Mouse (Mus musculus): ENCODE results near the gene Pfdn6.

Gene Pfdn6

DNA sequence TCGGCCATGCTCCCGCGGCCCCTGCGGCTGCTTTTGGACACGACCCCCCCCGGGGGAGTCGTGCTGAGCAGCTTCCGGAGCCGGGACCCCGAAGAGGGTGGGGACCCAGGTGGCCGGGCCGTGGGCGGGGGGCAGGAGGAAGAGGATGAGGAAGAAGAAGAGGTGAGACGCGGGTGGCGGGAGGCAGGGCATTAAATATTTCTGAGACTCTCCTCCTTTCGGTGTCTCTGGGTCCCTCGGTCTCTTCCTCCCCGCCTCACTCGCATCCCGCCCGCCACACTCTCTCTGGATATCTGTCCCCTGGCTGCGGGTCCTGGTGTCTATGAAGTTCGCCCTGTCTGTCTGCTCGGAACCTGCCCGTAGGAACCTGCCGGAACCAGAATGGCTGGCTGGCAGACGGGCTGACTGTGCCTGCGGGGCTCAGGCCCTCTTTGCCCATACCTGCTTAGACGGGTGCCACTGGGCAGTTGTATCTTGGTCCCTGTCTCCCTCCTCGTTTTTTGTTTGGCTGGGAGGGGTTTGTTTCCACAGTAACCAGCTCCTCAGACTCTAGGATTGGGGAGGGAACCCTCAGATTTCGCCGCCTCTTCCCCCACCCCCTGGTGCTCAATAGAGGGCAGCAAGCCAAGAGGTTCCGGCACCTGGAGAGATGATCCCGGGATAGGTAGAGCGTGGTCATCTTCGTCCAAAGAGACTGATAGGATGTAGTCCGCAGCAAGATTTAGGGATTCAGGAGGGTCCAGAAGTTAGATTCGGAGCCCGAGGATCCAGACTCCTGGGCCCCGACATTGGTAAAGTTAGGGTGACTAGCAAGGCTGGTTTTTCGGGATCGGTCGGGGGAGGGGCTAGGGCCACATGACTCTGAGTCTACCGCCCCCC is 9.6 kb downstream of the Pfdn6 start:
- DNase-seq, result peak; percentile 81

DNA sequence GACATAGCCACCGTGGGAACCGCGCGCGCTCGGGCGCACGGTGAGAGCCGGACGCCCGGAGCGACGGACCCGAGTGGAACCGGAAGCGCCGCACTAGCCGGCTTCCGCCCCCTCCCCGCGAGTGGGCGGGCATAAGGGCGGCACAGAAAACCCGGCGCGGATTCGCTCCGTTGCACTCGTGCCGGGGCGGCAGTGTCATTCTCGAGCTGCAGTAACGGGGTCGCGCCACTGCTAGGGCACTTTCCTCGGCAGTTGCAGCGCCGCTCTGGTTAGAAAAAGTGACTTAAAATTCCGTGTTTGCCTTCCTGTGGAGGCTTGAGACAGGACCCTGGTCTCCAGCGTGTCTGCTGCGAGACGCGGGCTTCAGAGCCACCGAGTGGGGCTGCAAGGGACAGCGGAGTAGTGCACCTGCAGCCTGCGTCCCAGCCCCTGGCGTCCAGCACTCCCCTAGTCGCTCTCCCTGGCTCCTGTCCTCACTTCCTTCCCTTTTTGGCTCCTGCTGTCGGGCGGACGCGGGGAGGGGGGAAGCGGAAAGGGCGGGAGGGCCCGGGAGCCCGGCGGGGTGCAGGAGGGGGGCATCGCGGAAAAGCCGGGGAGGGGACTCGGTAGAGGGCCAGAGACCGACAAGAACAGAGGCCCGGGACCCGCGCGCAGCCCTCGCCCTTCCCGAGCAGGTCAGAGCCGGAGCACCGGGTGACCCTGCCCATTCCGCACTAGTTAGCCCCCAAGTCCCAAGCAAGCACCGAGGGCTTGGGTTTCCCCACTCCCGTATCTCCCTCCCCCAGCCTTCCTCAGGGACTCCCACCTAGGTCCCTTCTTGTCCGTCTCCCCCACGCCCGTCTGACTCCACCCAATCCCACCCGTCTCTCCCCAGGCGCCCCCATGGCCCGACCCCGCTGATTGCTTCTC is 10.5 kb downstream of the Pfdn6 start, which contains the start of gene Rgl2:
TSS of gene Rgl2 (plus strand) at position 173 of the 909 bp plus-strand sequence.
- peak; percentile 92 for DNase-seq

DNA sequence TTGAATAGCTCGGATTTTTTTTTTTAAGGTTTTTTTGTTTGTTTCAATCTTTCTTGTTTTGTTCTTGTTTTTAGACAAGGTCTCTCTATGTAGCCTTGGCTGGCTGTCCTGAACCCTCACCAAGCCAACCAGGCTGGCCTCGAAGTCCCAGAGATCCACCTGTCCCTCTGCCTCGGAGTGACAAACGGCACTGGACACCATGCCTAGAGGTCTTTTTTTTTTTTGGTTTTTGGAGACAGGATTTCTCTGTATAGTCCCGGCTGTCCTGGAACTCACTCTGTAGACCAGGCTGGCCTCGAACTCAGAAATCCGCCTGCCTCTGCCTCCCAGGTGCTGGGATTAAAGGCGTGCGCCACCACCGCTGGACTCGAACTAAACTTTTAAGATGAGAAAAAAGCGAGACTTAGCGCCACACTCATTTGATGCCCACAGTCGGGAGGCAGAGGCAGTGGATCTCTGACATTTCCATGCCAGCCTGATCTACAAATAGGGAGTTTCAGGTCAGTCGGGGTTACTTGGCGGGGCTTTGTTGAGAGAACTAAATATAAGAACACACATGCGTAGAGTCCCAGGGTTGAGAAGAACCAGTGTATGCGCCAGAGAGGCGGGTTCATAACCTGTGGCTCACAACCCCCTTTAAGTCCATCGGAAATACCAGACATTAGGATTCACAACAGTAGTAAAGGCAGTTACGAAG is 11.7 kb downstream of the Pfdn6 start:
- peak; percentile 42 for DNase-seq

DNA sequence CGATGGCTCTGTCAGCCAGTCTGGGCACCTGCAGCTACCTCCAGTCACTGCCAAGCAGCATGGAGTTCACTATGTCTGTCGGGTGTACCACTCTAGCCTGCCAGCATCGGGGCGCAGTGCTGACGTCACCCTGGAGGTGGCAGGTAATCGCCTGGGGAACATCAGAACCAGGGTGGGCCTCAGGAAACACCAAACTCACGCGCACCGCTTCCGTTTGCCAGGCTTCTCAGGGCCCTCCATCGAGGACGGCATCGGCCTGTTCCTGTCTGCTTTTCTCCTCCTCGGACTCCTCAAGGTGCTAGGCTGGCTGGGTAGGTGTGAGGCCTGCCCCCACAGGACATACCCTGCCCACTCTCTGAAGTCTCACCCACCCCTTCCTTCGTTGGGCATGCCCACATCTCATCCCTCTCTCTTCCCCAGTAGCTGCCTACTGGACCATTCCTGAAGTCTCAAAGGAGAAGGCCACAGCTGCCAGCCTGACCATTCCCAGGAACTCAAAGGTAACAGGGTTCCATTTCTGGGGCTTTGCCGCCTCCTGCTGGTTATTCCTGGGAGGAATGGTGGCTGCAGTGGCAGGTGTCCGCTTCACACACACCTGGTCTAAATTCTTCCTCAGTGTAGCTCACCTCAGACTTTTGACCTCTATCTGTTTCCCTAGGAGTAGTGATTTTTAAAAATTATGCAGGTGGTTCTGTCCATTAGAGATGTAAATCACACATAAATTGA is 13.8 kb downstream of the Pfdn6 start:
- no peak for DNase-seq

DNA sequence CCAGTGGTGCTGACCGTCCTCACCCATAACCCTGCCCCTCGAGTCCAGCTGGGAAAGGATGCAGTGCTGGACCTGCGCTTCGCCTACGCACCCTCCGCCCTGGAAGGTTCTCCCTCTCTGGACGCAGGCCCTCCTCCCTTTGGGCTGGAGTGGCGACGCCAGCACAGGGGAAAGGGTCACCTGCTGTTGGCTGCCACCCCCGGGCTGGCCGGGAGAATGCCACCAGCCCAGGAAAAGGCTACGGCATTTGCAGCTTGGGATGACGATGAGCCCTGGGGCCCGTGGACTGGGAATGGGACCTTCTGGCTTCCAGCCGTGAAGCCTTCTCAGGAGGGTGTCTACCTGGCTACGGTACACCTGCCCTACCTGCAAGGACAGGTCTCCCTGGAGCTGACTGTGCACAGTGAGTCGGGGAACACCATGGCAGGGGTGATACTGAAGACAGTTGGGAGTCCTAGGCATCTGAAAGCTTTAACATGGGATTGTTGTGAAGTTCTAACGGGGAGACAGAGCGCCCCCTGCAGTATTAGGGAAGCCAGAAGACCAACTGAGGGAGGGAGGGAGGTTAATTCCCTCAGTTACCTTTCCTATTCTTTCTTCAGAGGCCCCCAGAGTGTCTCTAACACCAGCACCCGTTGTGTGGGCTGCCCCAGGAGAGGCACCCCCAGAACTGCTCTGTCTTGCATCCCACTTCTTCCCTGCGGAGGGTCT is 14.6 kb downstream of the Pfdn6 start:
- DNase-seq, result peak; percentile 44

DNA sequence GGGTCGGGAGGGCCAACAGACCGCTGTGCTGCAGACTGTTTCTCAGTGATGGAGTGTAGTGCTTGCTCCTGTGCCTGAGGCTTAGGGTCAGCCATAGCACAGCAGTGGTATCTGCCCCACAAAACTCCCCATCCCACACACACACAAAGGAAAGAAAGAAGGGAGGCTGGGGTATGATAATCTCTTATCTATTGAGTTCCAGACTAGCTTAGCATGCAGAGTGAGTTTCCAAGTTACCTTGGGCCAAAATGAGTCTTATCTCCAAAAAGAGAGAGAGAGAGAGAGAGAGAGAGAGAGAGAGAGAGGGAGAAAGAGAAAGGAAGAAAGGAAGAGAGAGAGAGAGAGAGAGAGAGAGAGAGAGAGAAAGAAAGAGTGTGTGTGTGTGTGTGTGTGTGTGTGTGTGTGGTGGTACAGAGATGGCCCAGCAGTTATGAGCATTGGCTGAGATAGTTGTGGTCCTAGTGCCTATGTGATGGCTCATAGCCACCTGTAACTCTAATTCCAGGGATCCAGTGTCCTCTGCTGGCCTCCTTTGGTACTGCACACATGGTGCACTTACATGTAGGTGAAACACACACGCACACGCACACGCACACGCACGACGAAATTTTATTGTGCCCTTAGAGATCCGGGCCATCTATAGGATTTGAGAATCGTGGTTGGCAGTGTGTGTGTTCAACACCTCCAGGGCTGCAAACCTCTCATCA is 15.4 kb downstream of the Pfdn6 start:
- DNase-seq, result no peak

DNA sequence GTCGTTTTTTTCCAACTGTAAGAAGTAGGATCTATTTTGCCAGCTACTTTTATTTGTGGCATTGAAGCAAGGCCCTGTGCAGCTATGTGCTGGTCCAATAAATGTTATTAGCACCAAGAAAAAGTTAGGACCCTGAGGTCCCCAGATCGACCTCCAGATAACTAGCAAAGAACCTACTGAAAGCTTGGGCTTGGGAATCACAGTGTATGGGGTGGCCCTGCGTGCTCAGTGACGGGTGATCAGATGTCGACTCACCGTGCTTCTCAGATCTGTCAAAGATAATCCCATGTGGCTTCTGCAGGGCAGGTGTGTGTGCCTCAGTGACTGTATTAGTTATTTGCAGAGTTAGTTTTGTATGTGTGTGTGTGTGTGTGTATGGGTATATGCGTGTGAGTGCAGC is 18.8 kb downstream of the Pfdn6 start:
- peak; percentile 31 for DNase-seq

DNA sequence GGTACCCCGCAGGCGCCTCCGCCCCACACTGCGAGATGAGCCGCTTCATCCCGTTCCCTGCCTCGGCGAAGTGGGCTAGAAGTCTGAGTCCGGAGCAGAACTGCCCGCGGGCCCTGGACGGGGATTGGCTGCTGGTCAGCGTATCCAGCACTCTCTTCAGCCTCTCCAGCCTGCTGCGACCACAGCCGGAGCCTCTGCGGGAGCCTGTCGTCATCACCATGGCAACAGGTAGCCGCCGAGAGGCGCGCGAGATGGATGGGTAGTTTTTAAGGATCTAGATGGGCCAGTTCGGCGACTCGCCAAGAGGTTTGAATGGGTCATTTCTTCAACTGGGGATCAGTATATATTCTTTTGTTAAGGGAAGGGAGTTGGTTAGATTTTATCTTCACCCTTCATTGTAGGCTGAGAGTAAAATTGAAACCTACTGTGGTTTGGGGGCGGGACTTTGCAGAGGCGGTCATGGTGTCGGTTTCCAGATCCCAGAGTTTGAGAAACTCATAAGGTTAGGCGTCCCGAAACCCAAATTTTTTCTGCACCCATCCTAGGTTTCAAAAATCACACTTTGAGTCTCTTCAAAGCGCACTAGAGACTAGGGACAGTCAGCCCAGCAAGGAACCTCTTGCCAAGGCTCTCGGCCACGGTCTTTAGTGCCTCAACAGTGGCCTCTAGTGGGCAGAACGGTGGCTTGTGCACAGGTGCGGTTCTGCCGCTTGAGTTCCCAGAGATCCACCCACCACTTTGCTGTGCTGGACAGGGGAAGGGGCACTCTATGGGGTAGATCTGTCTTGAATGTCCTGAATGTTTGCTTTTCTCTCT is 19.7 kb downstream of the Pfdn6 start:
- DNase-seq, result peak; percentile 82

DNA sequence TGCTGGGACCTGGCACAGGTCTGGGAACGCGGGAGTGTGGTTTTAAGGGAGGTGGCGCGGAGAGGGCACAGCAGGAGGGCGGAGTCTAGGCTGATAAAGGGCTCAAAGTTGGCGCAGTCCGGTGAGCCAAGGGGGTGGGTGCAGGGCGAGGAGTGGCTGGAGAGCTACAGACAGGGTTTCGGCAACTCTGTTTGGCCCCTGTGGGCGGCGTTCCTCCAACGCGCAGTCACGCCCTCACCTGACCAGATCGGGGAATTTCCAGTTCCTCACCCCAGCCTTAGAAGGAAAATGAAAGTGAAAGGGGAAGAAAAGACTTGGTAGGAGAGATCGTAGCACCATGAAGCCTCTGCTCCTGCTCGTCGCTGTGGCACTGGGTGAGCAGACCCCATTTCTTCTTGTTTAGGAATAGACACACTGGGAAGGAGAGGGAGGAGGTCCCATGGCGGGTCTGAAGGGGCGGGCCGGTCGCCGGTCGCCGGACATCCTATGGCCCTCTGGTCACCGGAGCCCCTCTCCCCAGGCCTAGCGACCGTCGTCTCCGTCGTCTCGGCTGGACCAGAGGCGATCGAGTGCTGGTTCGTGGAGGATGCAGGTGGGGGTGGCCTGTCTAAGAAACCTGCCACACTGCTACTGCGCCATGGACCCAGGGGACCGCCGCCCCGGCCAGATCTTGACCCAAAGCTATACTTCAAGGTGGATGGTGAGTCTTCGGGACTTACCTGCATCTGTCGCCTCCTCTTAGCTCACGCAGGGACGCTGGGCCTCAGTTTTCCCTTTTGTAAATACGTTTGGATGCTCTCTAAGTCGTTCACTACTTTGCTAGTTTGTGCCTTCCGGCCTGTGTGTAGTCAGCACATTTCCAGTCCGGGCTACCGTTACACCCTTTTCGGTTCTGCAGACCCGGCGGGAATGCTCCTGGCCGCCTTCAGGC is 20.5 kb downstream of the Pfdn6 start:
- peak; percentile 83 for DNase-seq

DNA sequence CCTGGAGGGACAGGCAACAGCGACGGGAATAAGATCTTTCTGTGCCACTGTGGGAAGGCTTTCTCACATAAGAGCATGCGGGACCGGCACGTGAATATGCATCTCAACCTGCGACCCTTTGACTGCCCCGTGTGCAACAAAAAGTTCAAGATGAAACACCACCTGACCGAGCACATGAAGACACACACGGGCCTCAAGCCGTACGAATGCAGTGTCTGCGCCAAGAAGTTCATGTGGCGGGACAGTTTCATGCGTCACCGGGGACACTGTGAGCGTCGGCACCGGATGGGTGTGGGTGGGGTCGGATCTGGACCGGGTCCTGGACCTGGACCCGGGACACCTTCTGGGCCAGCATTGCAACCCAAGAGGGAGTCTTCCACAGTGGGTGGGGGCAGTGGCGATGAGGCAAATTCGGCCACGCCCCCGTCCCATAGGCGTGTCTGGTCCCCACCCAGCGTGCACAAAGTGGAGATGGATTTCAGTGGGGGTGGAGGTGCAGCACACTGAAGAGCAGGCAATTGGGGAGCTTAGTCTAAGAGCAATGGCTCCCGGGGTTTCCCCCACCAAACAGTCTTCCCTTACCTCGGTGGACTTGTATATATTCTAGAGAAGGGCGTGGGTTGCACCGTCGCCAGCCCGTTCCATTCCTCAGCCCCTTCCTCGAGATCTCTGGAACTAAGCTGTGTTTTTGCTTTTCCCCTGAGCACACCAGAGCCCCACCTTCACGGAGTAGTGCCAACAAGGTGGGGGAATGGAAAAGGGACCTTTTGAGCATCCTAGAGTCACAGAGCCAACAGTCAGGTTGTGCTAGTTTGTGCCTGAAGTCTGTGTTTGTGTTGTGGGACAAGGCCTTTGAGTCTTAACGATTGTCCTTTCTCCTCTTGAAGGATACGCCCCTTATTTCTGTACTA is 21.6 kb downstream of the Pfdn6 start:
- peak; percentile 70 for DNase-seq

DNA sequence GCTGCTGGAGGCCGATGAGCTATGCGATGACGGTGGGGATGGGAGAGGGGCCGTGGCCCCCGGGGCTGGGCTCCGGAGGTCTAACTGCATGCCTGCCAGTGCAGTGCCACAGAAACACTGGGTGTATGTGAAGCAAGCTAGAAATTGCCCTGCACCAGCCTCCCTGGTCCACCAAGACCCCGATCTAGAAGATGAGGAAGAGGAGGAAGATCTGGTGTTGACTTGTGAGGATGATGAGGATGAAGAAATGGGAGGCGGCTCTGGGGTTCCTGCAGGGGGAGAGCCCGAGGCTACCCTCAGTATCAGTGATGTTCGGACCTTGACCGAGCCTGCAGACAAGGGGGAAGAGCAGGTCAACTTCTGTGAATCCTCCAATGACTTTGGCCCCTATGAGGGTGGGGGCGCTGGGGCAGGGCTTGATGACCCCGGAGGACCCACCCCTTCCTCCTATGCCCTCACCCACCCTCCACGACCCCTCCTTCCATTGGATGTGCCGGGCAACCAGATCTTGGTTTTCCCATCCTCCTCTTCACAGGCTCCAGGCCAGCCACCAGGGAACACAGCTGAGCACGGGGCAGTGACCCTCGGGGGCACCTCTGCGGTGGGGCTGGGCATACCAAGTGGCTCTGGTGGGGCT is 22.4 kb downstream of the Pfdn6 start:
- peak; percentile 72 for DNase-seq

DNA sequence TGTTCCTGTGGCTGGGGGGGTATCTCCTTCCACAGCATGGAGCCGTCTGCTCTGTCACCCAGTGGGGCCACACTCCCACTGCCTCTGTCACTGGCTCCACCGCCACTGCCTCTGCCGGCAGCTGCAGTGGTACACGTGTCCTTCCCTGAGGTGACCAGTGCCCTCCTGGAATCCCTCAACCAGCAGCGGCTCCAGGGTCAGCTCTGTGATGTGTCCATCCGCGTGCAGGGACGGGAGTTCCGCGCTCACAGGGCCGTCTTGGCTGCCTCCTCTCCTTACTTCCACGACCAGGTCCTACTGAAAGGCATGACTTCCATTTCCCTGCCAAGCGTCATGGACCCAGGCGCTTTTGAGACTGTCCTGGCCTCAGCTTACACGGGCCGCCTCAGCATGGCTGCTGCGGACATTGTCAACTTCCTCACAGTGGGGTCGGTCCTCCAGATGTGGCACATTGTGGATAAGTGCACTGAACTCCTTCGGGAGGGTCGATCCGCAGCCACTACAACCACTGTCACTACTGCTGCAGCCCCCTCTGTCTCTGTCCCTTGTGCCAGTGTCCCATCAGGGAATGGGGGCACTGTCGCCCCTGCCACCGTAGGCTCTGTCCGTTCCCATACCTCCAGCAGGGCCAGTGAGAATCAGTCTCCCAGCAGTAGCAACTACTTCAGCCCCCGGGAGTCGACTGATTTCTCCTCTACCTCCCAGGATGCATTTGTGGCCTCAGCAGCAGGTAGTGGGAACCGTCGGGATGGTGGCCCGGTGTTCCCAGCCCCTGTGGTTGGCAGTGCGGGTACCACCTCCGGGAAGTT is 23.1 kb downstream of the Pfdn6 start:
- DNase-seq, result no peak

DNA sequence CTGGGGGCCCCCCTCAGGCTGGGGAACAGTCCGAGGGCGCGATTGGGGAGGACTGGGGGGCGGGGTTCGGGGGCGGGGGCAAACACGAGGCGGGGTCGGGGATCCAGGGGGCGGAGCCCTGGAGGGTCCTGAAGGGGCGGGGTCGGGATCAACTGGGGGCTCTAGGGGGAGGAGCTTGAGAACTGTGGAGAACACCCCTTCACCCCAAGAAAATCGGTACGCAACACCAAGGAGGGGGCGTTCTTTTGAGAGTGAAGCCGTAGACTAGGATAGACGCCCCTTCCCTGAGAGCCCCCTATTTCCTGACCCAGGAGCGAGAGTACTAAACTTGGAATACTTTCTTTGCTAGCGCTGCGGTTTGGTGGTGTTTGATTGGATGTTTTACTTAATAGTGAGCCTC is 23.8 kb downstream of the Pfdn6 start:
- peak; percentile 71 for DNase-seq

DNA sequence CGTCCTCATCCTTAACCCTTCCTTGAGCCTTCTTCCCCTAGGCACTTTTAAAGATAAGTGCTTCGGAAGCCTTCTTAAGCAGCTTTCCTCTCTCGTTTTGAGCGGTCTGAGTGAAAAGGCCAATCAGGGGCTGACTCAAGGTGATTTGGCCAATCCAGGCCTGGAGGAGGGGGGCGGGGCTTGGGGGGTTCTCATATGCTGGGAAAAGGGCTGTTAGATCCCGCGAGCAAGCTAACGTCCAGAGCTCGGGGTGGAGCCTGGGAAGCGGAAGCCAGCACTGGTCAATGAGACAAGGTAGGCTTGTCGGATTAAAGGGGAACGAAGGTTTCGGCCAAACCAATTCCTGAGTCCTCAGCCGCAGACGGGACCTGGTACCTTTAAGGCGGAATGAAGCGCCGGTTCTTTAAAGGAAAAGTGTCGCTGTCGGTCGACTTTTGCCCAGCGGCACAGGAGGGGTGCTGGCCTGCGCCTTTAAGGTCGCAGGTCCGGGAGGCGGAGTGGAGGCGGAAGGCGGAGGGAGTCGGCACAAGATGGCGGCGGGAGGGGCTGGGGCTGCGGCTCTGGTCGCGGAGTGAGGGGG is 24.4 kb downstream of the Pfdn6 start, which contains the start of the genes Tapbp and Zbtb22:
TSS of gene Tapbp (plus strand) at position 229 of the 580 bp plus-strand sequence.
TSS of gene Zbtb22 (plus strand) at position 234 of the 580 bp plus-strand sequence.
- DNase-seq, result peak; percentile 99

DNA sequence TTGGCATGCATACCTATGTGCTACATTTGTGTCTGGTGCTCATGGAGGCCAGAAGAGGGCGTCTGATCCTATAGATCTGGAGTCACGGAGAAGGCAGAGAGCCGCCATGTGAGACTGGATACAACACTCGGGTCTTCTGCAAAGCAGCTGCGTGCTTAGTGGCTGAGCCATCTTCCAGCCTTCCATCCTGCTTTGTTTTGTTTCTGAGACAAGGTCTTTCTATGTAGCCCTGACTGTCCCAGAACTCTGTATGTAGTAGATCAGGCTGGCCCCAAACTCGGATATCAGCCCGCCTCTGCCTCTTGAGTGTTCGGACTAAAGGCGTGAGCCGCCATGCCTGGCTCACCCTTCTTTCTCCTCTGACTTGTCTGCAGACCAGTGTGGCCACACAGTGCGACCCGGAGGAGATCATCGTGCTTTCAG is 25.2 kb downstream of the Pfdn6 start:
- DNase-seq, result peak; percentile 65

DNA sequence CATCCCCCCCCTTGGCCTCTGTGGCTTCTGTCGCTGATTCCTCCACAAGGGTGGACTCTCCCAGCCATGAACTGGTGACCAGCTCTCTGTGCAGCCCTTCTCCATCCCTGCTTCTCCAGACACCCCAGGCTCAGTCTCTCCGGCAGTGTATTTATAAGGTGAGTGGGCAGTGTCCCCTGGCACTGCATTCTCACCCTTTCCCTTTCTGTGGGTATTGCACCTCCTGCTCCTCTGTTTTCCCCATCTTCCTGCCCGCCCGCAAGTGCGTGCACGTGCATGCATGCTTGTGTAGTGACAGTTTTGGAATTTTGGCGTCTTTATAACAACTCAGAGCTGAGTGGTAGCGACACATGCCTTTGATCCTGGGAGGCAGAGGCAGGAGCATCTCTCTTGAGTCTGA is 26.2 kb downstream of the Pfdn6 start:
- peak; percentile 49 for DNase-seq
